Mouse (Mus musculus) inflammation-experienced regulatory T-cells, adult 6 months (primary cell): ENCODE results near the gene Shbg. TPM values are rescaled to one million over a fixed set of nuclear protein-coding genes. Genes with fewer than 3 reads are reported as not detected.

Experiments used
- ATAC-seq: one replicate; pipeline ENCODE4 v1.8.0; 2017
- polyA plus RNA-seq, 3 experiments: library from polyadenylated mRNA; unstranded; fragments of 100-300 nt; shearing (Covaris generic); gene quantifications; one replicate each; pipeline ENCODE4 v1.2.1; 2017

Shbg gene
- polyA plus RNA-seq, 3 experiments from 2014 or later = 0.40 TPM; not detected in 2

DNA sequence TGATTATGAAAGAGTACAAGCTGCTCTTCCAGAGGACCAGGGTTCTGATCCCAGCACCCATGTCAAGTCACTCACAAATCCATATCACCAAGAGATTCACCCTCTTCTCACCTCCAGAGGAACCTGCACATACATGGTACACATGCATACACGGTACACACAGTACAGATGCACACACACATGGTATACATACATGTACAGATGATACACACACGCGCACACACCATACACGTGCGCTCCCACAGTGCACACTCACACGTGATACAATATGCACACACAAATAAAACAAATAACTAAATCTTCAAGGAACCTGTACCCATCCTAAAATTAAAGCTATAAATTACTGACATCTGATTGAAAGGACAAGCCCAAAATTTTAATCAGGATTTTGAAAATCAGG is 22.9 kb downstream of the Shbg start:
- no peak for ATAC-seq

DNA sequence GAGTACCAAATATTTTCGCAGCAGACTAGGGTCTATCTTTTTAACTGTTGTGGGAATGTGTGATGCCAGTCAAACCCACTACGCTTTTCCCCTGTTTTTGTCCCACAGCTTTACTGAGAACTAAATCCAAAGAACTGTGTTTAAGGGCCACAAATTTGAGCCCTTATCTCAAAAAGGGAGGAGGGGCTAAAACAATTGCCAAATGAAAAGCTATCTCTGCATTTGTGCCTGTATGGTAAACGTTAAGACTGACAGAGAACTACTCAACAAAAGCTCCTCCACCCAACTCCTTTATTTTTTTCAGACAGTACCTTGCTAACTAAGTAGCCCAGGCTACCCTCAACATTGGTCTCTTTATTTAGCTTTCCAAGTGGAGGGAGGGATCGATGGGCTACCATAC is 24.9 kb downstream of the Shbg start:
- ATAC-seq = no peak

DNA sequence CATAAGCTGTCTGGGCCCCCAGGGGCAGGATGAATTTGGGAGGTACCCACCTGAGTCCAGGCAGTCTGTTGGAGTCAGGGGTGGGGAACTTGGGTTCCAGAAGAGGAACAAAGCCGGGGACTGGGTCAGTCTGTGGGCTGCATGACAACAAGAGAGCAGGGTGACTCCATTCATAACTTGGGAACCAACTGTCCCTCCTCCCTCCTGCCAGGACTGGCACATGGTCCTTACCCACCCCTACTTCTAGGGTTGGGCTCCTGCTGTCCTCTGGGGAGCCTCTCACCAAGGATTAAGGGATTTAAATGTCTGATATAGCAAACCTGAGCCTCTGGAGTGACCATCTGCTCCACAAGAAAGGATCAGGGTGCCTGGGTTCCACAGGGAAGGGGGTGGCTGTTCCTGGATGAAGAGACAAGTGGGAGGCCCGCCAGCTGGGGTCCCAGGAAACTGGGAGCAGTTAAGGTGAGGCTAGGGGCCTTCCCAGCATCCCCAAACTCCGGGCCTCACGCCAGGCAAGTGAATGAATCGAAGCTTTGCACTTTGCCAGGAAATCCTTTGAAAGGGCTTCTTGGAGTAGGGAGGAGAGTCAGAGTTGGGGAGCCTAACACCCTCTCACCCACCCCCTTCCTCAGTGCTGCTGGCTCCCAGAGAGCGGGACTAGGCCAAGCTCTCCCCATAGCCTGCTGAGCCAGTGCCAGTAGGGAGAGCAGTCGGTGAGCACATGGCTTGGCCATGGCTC is 25.6 kb downstream of the Shbg start:
- no peak for ATAC-seq

DNA sequence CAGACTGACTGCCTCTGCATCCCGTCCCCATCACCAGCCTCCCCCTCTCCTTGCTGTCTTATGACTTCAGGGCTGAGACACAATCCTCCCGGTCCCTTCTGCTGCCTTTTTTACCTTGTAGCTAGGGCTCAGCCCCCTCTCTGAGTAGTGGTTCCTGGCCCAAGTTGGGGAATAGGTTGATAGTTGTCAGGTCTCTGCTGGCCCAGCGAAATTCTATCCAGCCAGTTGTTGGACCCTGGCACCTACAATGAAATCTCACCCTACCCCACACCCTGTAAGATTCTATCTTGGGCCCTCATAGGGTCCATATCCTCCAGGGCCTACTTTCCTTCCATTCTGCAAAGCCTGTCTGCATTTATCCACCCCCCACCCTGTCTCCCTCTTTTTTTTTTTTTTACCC is 26.3 kb downstream of the Shbg start:
- no peak for ATAC-seq

DNA sequence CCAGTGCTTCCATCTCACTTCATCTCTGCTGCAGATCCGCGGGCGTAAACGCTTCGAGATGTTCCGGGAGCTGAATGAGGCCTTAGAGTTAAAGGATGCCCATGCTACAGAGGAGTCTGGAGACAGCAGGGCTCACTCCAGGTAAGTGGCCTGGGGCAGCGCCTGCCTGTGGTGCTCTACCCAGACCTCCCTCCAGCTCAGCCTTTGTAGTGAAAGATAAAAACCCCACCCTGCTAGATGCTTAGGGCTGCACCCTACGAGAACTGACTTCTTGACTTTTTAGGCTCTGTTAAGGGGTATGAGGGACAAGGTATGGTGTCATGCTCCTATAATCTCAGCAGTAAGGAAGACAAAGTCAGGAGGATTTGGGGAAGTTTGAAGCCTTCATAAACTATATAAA is 27.1 kb downstream of the Shbg start:
- no peak for ATAC-seq

DNA sequence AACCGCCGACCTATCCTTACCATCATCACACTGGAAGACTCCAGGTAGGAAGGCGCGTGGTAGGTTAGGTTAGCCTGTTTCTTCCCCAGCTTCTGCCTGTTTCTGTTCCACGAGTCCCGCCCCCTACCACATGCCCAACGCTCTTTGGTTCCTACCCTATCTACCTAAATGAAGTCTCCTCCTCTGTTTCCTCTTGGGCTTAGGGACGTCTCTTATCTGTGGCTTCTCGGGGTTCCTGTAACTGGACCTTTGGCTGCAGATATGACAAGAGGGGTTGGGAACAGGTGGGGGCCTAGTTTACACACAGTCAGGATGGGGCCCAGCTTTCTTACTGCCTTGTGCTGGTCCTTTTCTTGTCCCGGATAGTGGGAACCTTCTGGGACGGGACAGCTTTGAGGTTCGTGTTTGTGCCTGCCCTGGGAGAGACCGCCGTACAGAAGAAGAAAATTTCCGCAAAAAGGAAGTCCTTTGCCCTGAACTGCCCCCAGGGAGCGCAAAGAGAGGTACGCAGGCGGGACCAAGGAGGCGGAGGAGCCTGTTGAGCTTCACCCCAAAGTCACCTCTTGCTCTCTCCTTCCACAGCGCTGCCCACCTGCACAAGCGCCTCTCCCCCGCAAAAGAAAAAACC is 28.4 kb downstream of the Shbg start:
- ATAC-seq = no peak

DNA sequence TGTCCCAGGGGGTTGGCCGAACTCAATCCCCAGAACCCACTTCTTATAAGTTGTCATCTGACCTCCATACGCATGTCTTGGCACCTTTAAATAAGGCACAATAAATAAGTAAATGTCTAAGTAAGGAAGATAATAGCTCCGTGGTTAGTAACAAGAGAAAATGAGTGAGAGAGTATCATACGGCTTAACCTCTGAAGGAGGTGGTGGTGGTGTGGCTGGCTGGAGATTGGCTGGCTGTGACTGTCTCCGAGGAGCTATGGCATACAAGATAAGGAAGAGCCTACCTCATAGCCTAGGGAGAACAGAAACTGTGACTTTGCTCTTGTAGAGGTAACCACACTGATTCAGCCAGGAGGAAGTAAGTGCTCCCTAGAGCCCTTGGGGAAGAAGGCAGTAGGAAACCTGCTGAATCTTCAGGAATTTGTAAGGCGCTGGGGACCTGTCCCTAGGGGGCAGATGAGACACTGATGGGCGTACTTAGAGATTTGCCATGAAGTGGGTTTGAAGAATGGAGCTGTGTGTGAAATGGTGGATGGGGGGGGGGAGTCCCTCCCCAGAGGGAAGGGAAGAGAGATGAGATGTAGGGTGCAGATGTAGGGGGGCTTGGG is 31.9 kb downstream of the Shbg start:
- ATAC-seq = no peak

DNA sequence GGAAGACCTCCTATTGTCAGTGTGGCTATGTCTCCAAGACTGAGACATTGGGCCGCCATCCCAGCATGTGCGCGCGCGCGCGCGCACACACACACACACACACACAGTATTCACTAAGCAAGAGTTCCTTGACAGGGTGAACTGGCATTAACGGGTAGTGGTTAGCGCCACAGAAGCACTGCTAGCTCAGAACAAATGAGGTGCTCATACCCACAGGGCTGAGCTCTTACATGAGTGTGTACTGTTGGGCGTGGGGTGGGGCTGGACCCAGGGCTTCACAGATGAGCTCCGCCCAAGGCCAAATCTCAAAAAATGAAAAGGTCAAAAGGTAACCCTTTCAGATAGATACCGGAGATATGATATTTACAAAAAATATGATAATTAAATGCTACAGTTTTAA is 32.8 kb downstream of the Shbg start:
- no peak for ATAC-seq

DNA sequence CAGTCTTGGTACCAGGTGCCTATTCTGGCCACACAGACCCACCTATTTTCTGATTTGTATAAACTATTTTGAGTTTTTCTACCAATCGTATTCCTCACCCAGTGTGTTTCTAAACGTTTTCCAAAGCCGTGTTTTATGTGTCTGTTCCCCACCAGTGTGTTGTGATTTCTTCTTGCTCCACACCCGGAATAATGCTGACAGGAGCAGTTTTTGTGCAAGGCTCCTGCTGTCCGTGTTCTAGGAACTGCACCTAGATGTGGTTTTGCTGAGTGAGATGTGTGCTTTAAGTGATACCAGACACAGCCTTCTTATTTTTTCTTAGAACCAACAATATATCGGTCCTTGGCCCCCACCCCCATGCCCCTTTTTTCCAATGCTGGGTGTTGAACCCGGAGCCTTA is 33.7 kb downstream of the Shbg start:
- ATAC-seq = no peak

DNA sequence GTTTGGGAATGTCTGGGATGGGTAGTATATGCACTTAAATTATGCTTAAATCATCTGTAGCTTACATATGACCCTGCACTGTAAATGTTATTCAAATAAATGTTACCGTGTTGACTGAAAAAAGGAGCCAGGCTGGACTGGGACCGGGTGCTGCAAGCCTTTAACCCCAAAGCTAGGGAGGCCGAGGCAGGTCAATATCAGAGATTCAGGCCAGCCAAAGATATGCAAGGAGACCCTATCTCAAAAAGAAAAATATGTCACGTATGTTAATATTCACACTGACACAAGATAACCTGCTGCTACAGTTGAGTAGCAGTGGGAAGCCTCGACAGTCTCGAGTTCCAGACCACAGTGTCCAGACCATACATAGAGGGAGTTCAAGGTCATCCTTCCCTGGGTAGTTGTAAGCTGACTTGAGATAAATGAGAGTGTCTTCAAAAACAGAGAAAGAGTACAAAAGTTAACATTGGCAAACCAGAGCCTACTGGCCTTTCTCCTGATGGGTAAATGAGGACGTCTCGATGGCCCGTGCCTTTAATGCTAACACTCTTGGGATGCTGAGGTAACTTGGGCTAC is 35.4 kb downstream of the Shbg start:
- ATAC-seq = no peak

DNA sequence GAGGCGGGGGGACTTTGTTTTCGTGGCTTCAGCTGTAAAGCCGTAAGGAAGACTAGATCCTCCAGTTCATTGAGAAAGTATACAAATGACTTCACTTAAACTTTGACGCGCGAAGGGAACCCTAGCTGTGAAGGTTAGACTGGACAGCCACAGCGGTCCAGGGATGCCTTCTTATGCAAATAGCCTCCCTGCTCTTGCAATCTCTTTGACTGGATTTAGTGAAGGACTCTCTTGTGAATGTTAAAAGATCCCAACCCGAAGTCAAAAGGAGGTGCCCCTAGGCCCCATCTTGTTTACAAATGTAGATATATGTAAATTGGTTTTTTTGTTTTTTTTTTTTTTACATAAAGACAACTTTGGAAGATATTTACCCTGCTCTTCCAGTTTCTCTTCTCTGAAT is 35.9 kb downstream of the Shbg start:
- no peak for ATAC-seq

DNA sequence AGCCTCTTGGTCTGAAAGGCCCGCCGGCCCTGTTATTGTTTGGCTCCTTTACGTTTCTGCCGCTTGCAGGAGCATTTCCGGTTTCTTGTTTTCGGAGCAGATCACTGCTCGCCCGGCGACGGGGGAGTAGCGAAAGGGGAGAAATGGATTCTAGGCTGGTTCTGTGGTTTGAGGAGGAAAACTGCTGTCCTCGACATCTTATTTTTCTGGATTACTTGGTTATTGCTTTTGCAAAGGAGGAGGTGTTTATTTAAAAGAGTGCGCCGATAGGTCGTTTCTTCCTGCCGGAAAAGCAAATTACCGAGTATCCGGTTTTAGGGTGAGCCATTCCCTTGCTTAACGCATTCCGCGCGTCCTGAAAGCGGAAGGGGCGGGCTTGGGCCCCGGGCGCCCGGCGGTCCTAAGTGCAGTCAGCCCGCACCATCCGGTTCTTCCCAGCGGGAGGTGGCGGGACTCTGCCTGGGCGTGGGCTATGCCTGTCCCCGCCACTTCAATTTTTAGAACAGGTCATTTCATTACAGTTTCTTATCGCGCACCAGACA is 36.5 kb downstream of the Shbg start:
- peak; percentile 64 for ATAC-seq

DNA sequence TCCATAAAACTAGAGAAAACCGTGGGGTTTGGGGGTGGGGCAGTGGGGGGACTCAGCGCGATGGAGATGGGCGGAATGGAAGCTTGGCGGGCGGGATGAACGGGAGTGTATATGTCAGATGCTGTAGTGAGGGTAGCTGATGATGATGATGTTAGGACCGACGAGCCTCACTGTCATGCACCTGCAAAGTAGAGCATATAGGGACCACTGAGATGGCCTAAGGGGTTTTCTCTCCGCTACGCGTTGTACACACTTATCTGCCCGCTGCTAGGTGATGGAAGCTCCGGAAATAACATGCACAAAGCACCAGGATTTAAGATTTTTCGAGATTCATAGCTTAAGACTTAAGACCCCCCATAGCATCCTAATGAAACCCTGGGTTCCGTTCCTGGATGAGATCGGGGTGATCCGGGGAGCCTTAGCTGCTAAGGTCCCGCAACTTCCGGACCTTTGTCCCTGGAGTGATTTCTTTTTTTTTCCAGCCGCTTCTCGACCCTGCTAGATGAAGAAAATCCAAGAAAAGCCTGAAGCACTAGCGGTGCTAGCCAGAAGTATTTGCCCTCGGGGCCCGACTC is 37.0 kb downstream of the Shbg start:
- no peak for ATAC-seq

DNA sequence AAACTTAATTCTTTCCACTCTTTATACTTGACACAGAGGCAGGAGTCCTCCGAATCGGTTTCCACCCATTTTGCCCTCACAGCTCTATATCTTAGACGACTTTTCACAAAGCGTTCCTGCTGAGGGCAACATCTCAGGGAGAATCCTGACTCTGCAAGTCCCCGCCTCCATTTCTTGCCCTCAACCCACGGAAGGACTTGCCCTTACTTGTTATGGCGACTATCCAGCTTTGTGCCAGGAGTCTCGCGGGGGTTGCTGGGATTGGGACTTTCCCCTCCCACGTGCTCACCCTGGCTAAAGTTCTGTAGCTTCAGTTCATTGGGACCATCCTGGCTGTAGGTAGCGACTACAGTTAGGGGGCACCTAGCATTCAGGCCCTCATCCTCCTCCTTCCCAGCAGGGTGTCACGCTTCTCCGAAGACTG is 37.6 kb downstream of the Shbg start, which contains the start of the genes Wrap53 and Trp53:
Gene Wrap53 (minus strand): TSS at position 165 of the 424 bp plus-strand sequence.
Gene Trp53 (plus strand): TSS at position 269 of the 424 bp plus-strand sequence.
- peak; percentile 63 for ATAC-seq

DNA sequence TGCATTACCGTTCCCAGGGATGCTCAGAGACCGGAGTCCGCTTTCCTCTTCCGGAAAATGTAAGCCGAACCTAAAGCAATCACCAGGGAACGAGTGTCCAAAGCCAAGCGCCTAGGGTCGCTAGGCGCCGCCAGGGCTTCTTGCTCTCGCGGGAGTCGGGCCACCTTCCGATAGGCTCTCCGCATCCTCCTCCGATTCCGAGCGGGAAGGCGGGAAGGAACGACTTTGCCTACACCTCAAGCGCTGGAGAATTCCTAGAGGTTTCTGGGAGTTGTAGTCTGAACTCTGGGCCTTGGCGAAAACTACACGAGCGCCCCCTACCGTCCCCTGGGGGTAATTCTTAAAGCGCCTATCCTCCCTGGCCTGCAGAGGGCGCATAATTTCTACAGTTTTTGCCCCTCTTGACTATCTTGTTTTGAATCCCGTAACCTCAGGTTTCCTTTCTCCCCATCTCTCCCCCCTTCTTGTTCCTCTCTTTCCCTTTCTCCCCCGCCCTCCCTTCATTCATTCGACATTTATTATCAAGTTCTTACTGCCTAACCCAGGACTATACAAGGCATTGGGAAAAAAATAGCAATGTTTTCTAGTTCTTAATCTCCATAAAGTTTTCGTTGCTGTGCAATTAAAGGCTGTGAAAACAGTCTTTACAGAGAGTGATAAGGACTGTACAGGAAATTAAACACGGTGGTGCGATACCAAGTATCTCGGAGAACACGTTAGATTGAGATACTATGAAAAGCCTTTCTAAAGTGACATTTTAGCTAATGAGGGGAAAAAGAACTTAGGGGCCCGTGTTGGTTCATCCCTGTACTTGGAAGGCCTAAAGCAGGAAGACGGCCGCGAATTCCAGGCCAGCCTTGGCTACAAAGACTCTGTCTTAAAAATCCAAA is 38.3 kb downstream of the Shbg start:
- ATAC-seq = peak; percentile 59

DNA sequence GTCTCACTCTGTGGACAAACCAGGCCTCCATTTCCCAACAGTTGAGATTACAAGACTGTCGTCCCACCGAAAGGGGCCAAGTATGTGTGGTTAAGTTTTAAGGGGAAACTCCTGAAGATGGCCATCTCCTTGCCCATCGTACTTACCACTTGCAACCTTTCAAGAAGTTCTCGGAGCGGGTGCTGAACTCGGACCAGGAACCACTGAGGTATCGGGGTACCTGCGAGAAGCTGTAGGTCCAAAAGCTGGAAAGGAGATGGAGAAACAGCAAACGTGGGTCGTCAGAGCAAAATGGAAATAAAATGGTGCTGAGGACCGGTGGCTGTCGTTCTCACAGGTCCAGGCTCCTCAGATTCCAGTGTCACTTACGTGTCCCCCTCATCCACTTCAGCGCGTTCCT is 39.4 kb downstream of the Shbg start:
- ATAC-seq = no peak

DNA sequence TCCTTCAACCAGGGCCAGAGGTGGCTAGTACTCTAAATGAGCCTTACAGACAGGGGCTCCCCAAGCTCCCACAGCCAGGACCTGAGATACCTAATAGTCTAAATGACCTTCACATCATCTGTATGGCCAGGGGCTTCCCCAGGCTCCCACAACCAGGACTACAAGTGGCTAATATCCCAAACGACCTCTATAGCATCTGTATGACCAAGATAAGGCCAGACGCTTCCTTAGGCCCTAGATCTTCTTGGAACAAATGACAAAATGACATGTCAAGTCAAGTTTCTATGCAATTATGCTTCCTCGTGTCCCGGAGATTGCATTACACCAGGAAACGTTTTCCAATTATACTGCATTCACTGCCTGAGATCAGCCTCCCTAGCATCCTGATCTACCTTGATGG is 41.4 kb downstream of the Shbg start:
- no peak for ATAC-seq

DNA sequence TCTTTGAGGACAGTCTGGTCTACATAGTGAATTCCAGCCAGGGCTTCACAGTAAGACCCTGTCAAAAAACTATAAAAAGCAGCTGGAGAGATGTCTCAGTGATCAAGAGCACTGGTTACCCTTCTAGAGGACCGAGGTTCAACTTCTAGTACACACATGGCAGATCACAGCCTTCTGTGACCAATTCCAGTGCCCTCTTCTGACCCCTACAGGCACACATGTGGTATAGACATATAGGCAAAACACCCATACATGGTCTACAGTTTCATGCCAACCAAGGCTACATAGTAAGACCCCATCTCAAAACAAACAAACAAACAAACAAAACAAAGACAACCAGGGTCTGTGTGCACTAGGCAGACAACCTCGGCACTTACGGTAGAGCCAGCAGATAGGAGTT is 42.5 kb downstream of the Shbg start:
- ATAC-seq = no peak

DNA sequence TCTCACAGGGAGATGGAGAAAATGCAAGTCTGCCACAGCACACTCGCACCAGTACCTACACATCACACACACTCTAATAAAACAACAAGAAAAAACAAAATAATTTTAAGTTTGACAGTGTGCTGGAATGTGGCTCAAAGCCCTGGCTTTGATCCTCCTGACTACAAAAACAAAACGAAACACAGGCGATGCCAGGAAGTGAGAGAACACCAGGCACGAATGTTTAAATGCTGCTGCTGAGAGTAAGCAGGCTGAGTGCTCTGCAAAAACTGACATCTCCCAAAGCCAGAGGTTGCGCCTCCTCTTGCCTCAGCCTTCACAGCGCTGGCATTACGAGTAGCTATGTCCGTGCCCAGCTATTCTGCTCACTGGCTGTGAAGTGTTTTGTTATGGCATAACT is 52.6 kb downstream of the Shbg start:
- ATAC-seq = no peak
